Mouse (Mus musculus): ENCODE data around the gene Acaca. TPM values are rescaled to one million over a fixed set of nuclear protein-coding genes. Genes with fewer than 3 reads are reported as not detected.

Gene Acaca
- polyA plus RNA-seq, 1 experiment from 2014 or later = 25.5 TPM

- H3K4me2 ChIP-seq (replicated peaks; ENCODE audit: low read depth, low read length) = peak overlapping the region; percentile 78
- peak overlapping the region; percentile 82; the same call in 1 of the 2 replicates for H3K4me3 ChIP-seq (ENCODE audit: low read depth, low read length)
- H3K27me3 ChIP-seq (ENCODE audit: control insufficient read depth, insufficient read depth, low read length) = no peaks in the 10 kb centered on the region
- H3K9ac ChIP-seq (replicated peaks; ENCODE audit: low read depth, low read length) = no peak overlapping the region
- no peak overlapping the region for H3K27ac ChIP-seq (ENCODE audit: low read length)
- no peak for ATAC-seq (ENCODE audit: insufficient number of reproducible peaks, insufficient read depth, low FRiP score, low read depth)
- H3K4me1 ChIP-seq (ENCODE audit: control insufficient read depth, insufficient read depth, low read length) = peaks cover 11% of the 10 kb centered on the region
- H3K9me3 ChIP-seq (ENCODE audit: control insufficient read depth, low read depth, low read length) = no peaks in the 10 kb centered on the region
- H3K36me3 ChIP-seq (ENCODE audit: control insufficient read depth, insufficient read depth, low read length) = no peaks in the 10 kb centered on the region
- WGBS = 63% methylated on average over 2 of the region's 2 CpGs
These were observed 51.8 kb downstream of the Acaca start for GRCm38 (mm10) chr11:84181286-84181685.

DNA sequence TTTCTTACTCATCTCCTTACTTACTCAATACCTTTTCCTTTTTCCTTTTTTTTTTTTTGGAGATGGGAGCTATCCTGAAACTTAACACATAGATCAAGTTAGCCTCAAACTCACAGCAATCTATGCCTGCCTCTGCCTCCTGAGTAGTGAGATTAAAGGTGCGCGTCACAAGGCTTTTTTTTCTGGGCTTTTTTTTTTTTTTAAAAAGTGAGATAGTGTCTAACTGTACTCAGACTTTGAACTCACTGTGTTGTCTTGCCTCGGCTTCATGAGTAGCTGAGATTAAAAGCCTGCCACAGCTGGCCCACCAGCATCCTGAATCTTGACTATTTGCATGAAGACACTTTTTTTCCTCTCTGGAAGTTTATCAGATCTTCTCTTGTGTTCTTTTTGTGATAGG lies 59.1 kb downstream of the Acaca start:
- ATAC-seq (ENCODE audit: insufficient number of reproducible peaks, insufficient read depth, low FRiP score, low read depth) = no peak
- Histone ChIP-seq H3K9ac (replicated peaks; ENCODE audit: low read depth, low read length) (no peak overlapping the region), H3K9me3 (ENCODE audit: control insufficient read depth, low read depth, low read length) (no peaks in the 10 kb centered on the region), H3K36me3 (ENCODE audit: control insufficient read depth, insufficient read depth, low read length) (no peaks in the 10 kb centered on the region), H3K4me3 (ENCODE audit: low read depth, low read length) (no peak overlapping the region), H3K27ac (ENCODE audit: low read length) (no peak overlapping the region), H3K27me3 (ENCODE audit: control insufficient read depth, insufficient read depth, low read length) (no peaks in the 10 kb centered on the region), H3K4me2 (replicated peaks; ENCODE audit: low read depth, low read length) (no peak overlapping the region), H3K4me1 (ENCODE audit: control insufficient read depth, insufficient read depth, low read length) (no peaks in the 10 kb centered on the region)
- 90% methylated on average over 3 of the region's 3 CpGs for WGBS

- no peak overlapping the region for H3K27ac ChIP-seq (ENCODE audit: low read length)
- no peak overlapping the region for H3K4me3 ChIP-seq (ENCODE audit: low read depth, low read length)
- H3K27me3 ChIP-seq (ENCODE audit: control insufficient read depth, insufficient read depth, low read length) = no peaks in the 10 kb centered on the region
- no peaks in the 10 kb centered on the region for H3K9me3 ChIP-seq (ENCODE audit: control insufficient read depth, low read depth, low read length)
- no peaks in the 10 kb centered on the region for H3K4me1 ChIP-seq (ENCODE audit: control insufficient read depth, insufficient read depth, low read length)
- ATAC-seq (ENCODE audit: insufficient number of reproducible peaks, insufficient read depth, low FRiP score, low read depth) = no peak
- H3K9ac ChIP-seq (replicated peaks; ENCODE audit: low read depth, low read length) = no peak overlapping the region
- H3K36me3 ChIP-seq (ENCODE audit: control insufficient read depth, insufficient read depth, low read length) = no peaks in the 10 kb centered on the region
- 90% methylated on average over 8 of the region's 8 CpGs for WGBS
- H3K4me2 ChIP-seq (replicated peaks; ENCODE audit: low read depth, low read length) = no peak overlapping the region
These were observed 61.2 kb downstream of the Acaca start for GRCm38 (mm10) chr11:84190581-84191233.

GRCm38 (mm10) chr11:84193249-84193648 lies 63.8 kb downstream of the Acaca start:
- WGBS = 74% methylated on average over 10 of the region's 10 CpGs
- Histone ChIP-seq H3K9ac (replicated peaks; ENCODE audit: low read depth, low read length) (no peak overlapping the region), H3K4me3 (ENCODE audit: low read depth, low read length) (no peak overlapping the region), H3K4me2 (replicated peaks; ENCODE audit: low read depth, low read length) (no peak overlapping the region), H3K27me3 (ENCODE audit: control insufficient read depth, insufficient read depth, low read length) (no peaks in the 10 kb centered on the region), H3K27ac (ENCODE audit: low read length) (no peak overlapping the region), H3K36me3 (ENCODE audit: control insufficient read depth, insufficient read depth, low read length) (no peaks in the 10 kb centered on the region), H3K4me1 (ENCODE audit: control insufficient read depth, insufficient read depth, low read length) (no peaks in the 10 kb centered on the region), H3K9me3 (ENCODE audit: control insufficient read depth, low read depth, low read length) (no peaks in the 10 kb centered on the region)
- no peak for ATAC-seq (ENCODE audit: insufficient number of reproducible peaks, insufficient read depth, low FRiP score, low read depth)

- Histone ChIP-seq H3K4me1 (ENCODE audit: control insufficient read depth, insufficient read depth, low read length) (no peaks in the 10 kb centered on the region), H3K27me3 (ENCODE audit: control insufficient read depth, insufficient read depth, low read length) (no peaks in the 10 kb centered on the region), H3K9ac (replicated peaks; ENCODE audit: low read depth, low read length) (no peak overlapping the region), H3K36me3 (ENCODE audit: control insufficient read depth, insufficient read depth, low read length) (no peaks in the 10 kb centered on the region), H3K9me3 (ENCODE audit: control insufficient read depth, low read depth, low read length) (no peaks in the 10 kb centered on the region), H3K27ac (ENCODE audit: low read length) (no peak overlapping the region), H3K4me3 (ENCODE audit: low read depth, low read length) (no peak overlapping the region), H3K4me2 (replicated peaks; ENCODE audit: low read depth, low read length) (no peak overlapping the region)
- WGBS = 91% methylated on average over 3 of the region's 3 CpGs
- no peak for ATAC-seq (ENCODE audit: insufficient number of reproducible peaks, insufficient read depth, low FRiP score, low read depth)
These were observed 65.3 kb downstream of the Acaca start for GRCm38 (mm10) chr11:84194751-84195150.

DNA sequence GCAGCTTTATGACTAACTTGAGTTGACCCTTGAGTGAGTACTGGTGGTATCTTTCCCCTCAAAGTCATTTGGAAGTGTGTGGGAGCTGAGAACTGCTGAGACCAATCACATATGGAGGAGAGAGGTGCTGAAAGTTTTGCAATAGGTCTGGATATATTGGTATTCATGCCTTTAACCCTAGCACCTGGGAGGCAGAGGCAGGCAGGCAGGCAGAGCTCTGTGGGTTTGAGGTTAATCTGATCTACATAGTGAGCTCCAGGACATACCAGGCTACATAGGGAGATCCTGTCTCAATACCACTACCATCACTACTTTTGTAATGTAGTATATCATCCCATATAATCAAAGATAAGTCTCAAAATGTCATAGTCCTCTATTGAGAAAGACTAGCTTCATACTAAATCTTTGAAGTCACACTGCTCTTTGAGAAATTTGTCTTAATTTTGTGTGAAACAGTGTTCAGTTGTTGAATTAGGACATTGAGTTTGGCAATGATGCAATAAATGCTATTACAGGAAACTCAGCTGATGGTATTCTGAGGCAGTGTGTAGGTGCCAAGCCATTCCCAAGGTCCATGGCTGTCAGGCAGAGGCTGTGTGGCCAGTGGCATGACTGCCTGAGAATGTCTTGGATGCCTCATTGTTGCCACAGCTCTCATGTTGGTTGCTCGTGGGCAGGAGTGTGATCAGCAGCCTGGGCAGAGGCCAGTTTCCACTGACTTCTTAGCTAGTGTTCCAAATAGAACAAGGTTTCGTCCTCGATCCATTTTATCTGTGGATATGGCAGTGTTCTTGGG lies 68.3 kb downstream of the Acaca start:
- 91% methylated on average over 3 of the region's 3 CpGs for WGBS
- Histone ChIP-seq H3K4me3 (ENCODE audit: low read depth, low read length) (no peak overlapping the region), H3K9me3 (ENCODE audit: control insufficient read depth, low read depth, low read length) (no peaks in the 10 kb centered on the region), H3K4me2 (replicated peaks; ENCODE audit: low read depth, low read length) (no peak overlapping the region), H3K27ac (ENCODE audit: low read length) (no peak overlapping the region), H3K9ac (replicated peaks; ENCODE audit: low read depth, low read length) (no peak overlapping the region), H3K4me1 (ENCODE audit: control insufficient read depth, insufficient read depth, low read length) (no peaks in the 10 kb centered on the region), H3K36me3 (ENCODE audit: control insufficient read depth, insufficient read depth, low read length) (no peaks in the 10 kb centered on the region), H3K27me3 (ENCODE audit: control insufficient read depth, insufficient read depth, low read length) (no peaks in the 10 kb centered on the region)
- ATAC-seq (ENCODE audit: insufficient number of reproducible peaks, insufficient read depth, low FRiP score, low read depth) = no peak

- no peak for ATAC-seq (ENCODE audit: insufficient number of reproducible peaks, insufficient read depth, low FRiP score, low read depth)
- Histone ChIP-seq H3K27me3 (ENCODE audit: control insufficient read depth, insufficient read depth, low read length) (no peaks in the 10 kb centered on the region), H3K4me1 (ENCODE audit: control insufficient read depth, insufficient read depth, low read length) (no peaks in the 10 kb centered on the region), H3K36me3 (ENCODE audit: control insufficient read depth, insufficient read depth, low read length) (no peaks in the 10 kb centered on the region; the same call in none of the 2 replicates), H3K27ac (ENCODE audit: low read length) (no peak overlapping the region), H3K9me3 (ENCODE audit: control insufficient read depth, low read depth, low read length) (no peaks in the 10 kb centered on the region), H3K9ac (replicated peaks; ENCODE audit: low read depth, low read length) (no peak overlapping the region), H3K4me3 (ENCODE audit: low read depth, low read length) (no peak overlapping the region), H3K4me2 (replicated peaks; ENCODE audit: low read depth, low read length) (no peak overlapping the region)
- 63% methylated on average over 4 of the region's 4 CpGs for WGBS
These were observed 76.3 kb downstream of the Acaca start for GRCm38 (mm10) chr11:84205776-84206175.

DNA sequence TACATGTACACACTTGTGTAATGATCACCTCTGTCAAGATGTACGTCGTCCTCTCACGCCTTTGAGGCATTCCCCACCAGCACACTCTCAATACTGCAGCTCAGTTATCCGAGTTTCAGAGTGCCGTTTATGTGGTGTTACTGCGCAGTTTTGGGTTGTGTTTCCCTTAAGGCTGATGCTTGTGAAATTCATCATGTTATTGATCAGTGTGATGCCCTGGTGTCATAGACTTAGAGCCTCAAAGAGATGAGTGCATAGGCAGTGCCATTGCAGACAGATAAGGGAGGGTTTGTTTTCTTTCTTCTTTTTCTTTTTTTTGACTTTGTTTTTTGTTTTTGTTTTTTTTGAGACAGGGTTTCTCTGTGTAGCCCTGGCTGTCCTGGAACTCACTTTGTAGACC lies 81.4 kb downstream of the Acaca start:
- Histone ChIP-seq H3K4me2 (replicated peaks; ENCODE audit: low read depth, low read length) (no peak overlapping the region), H3K4me1 (ENCODE audit: control insufficient read depth, insufficient read depth, low read length) (no peaks in the 10 kb centered on the region), H3K27ac (ENCODE audit: low read length) (no peak overlapping the region), H3K9me3 (ENCODE audit: control insufficient read depth, low read depth, low read length) (no peaks in the 10 kb centered on the region), H3K9ac (replicated peaks; ENCODE audit: low read depth, low read length) (no peak overlapping the region), H3K27me3 (ENCODE audit: control insufficient read depth, insufficient read depth, low read length) (no peaks in the 10 kb centered on the region), H3K36me3 (ENCODE audit: control insufficient read depth, insufficient read depth, low read length) (no peaks in the 10 kb centered on the region; the same call in none of the 2 replicates), H3K4me3 (ENCODE audit: low read depth, low read length) (no peak overlapping the region)
- no peak for ATAC-seq (ENCODE audit: insufficient number of reproducible peaks, insufficient read depth, low FRiP score, low read depth)
- 98% methylated on average over 6 of the region's 6 CpGs for WGBS
